Mouse (Mus musculus) heart, embryonic 13.5 days (tissue): Measurements from ENCODE around the gene Ski. TPM values are rescaled to one million over a fixed set of nuclear protein-coding genes. Genes with fewer than 3 reads are reported as not detected.

Source experiments
- ATAC-seq: fragments of 200-750 bp; cut with Nextera tagmentation; 2 replicates; pipeline ENCODE4 v1.8.0; 2017; ENCODE audit warnings: moderate TSS enrichment; ENCODE audit not compliant: insufficient number of reproducible peaks, low FRiP score, low TSS enrichment; ENCODE audit errors: extremely low read depth
- H3K27ac ChIP-seq: fragments of 300-500 bp; sonication (generic); replicated peaks from 2 replicates; pipeline ENCODE4 v1.5.1; 2015; ENCODE audit warnings: moderate library complexity, mild to moderate bottlenecking, inconsistent platforms
- H3K27me3 ChIP-seq: fragments of 300-500 bp; sonication (generic); replicated peaks from 2 replicates; pipeline ENCODE4 v1.6.1; 2015; ENCODE audit warnings: mild to moderate bottlenecking, inconsistent platforms
- H3K36me3 ChIP-seq: fragments of 300-500 bp; sonication (generic); 2 replicates; pipeline ENCODE4 v1.6.1; 2015; ENCODE audit warnings: mild to moderate bottlenecking, inconsistent platforms
- H3K4me1 ChIP-seq: fragments of 300-500 bp; sonication (generic); 2 replicates; pipeline ENCODE4 v1.6.1; 2015; ENCODE audit warnings: inconsistent platforms
- H3K4me2 ChIP-seq: fragments of 300-500 bp; sonication (generic); 2 replicates; pipeline ENCODE4 v1.6.1; 2015; ENCODE audit warnings: inconsistent platforms, mild to moderate bottlenecking, moderate library complexity
- H3K4me3 ChIP-seq: fragments of 300-500 bp; sonication (generic); 2 replicates; pipeline ENCODE4 v1.5.1; 2015; ENCODE audit warnings: moderate library complexity, mild to moderate bottlenecking, inconsistent platforms
- H3K9ac ChIP-seq: fragments of 300-500 bp; sonication (generic); 2 replicates; pipeline ENCODE4 v1.6.1; 2015; ENCODE audit warnings: inconsistent platforms, mild to moderate bottlenecking, moderate library complexity
- H3K9me3 ChIP-seq: fragments of 300-500 bp; sonication (generic); 2 replicates; pipeline ENCODE4 v1.6.1; 2016; ENCODE audit warnings: inconsistent platforms
- WGBS: fragments of 180-500 bp; shearing (Covaris S2); methylation state at CpG from one replicate; pipeline ENCODE4 v1.1.7; 2015; ENCODE audit warnings: mixed read lengths; 5-methylcytosine and 5-hydroxymethylcytosine counted together
- polyA plus RNA-seq: library from polyadenylated mRNA; unstranded; fragments of >200 nt; fragmentation: Nextera tagmentation; extraction: Ambion mirVana; gene quantifications from 2 replicates; pipeline ENCODE4 v1.2.1, GENCODE M21; 2015

The Ski gene
- polyA plus RNA-seq, 1 experiment from 2014 or later, result 10.2 TPM

DNA sequence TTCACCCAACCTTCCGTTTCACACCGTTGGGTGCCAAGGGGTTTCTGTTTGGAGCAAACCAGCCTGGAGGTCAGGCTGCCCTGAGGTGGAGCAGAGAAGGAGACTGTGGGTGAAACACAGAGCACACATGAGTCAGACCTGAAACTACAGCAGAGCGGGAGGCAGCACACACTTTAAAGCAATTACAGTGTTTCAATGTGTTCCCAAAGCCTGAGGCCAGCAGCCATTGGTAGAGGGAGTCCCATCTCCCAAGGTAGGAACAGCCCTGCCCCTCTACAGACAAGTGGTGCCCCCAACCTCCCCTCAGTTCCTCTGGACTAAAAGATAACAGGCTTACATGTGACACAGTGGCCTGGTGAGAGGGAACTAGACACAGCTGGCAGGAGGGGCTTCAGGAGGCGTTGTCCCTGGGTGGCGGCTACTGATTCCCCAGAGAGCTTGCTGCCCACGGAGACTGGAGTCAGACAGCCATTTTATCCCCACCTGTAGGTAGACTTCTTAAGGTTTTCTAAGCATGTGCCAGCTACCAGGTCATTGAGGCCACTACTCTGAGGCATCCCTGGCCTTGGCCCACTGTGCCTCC lies 104.9 kb downstream of the Ski start:
- no peak for ATAC-seq
- H3K36me3 ChIP-seq, result peaks cover 3% of the 10 kb centered on the region; the same call in 1 of the 2 replicates
- no peaks in the 10 kb centered on the region for H3K27me3 ChIP-seq
- no peak overlapping the region for H3K9ac ChIP-seq
- peaks cover 15% of the 10 kb centered on the region; the same call in 1 of the 2 replicates for H3K9me3 ChIP-seq
- peaks cover 42% of the 10 kb centered on the region for H3K4me1 ChIP-seq
- 78% methylated on average over 6 of the region's 6 CpGs for WGBS
- no peak overlapping the region for H3K4me2 ChIP-seq
- no peak overlapping the region for H3K27ac ChIP-seq
- no peak overlapping the region for H3K4me3 ChIP-seq

DNA sequence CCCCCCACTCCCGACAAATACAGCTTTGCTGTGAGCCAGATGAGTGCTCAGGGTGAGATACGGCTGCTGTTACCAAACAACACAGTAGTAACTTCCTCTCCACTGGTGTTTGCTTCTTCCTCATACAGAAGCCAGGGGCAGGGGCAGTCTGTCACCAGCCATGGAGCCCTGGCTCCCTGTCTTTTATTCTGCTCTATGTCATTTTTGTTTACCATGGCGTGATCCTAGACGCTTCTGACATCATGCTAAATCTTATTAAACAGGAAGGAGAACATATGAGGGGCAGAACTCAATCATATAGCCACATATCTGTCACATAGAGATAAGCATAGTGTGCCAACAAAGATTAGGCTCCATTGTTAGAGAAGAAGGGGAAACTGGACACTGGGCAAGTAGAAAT lies 105.8 kb downstream of the Ski start:
- no peaks in the 10 kb centered on the region for H3K27me3 ChIP-seq
- 80% methylated on average over 4 of the region's 4 CpGs for WGBS
- H3K9ac ChIP-seq, result no peak overlapping the region
- no peak overlapping the region for H3K27ac ChIP-seq
- H3K9me3 ChIP-seq, result peaks cover 15% of the 10 kb centered on the region; the same call in 1 of the 2 replicates
- no peak for ATAC-seq
- peaks cover 33% of the 10 kb centered on the region for H3K4me1 ChIP-seq
- H3K4me3 ChIP-seq, result no peak overlapping the region
- peaks cover 3% of the 10 kb centered on the region; the same call in 1 of the 2 replicates for H3K36me3 ChIP-seq
- H3K4me2 ChIP-seq, result no peak overlapping the region

DNA sequence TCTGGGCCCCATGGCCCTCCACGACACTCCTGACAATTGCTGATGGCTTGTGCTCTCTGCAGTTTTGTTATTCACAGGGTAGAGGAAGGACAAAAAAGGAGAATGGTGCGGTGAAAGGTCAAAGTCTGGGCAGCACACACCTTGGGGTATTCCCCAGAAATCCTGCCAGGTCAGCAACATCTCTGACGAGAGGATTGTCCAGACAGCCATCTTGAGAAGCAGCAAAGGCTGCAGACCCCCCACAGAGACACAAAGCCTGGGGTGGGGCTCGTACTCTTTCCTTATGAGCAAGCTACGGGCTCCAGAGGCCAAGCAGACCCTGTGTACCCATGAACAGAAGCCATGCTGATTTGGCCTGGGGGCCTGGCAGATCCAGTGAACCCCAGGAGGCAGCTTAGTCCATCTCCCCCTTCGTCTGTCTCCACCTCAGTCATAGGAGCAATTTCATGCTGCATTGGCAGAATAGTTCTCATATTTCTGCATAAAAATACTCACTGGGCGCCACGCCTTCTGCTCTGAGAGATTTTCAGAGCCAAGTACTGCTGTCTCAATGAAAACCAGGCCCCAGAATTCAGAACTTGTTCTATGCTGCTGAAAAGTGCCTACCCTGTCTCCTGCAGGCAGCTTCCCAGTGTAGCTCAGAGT lies 108.5 kb downstream of the Ski start:
- H3K9ac ChIP-seq, result peak overlapping the region; percentile 54; the same call in 1 of the 2 replicates
- 64% methylated on average over 8 of the region's 8 CpGs for WGBS

DNA sequence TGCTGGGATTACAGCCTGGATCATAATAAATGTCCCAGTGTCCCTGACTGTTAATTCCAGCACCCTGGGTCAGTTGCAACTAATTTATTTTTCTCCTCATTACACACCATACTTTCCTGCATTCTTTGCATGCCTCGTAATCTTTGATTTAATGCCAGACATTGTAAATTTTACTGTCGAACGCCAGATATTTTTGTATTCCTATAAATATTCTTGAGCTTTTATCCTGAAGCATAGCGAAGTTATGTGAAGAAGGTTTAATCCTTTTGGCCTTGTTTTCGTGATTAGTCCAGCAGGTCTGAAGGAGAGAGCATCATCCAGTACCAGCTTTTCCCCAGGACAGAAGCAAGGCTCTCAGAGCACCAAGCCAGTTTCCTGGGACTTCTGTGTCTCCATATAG lies 112.9 kb downstream of the Ski start:
- 67% methylated on average over 5 of the region's 5 CpGs for WGBS
- no peak overlapping the region for H3K4me2 ChIP-seq
- H3K27ac ChIP-seq, result no peak overlapping the region
- H3K36me3 ChIP-seq, result no peaks in the 10 kb centered on the region
- no peaks in the 10 kb centered on the region for H3K9me3 ChIP-seq
- H3K4me1 ChIP-seq, result peaks cover 13% of the 10 kb centered on the region
- no peak overlapping the region for H3K4me3 ChIP-seq
- H3K27me3 ChIP-seq, result no peaks in the 10 kb centered on the region
- no peak for ATAC-seq
- H3K9ac ChIP-seq, result 0 out of 2 replicates have a peak overlapping the region, but pooled peaks have one; percentile 33

More for the DNA sequence above, 108.5 kb downstream of the Ski start:
- Histone ChIP-seq H3K27ac (peak overlapping the region; percentile 53; the same call in 1 of the 2 replicates), H3K4me1 (peaks cover 17% of the 10 kb centered on the region), H3K27me3 (no peaks in the 10 kb centered on the region), H3K9me3 (peaks cover 15% of the 10 kb centered on the region; the same call in 1 of the 2 replicates), H3K36me3 (peaks cover 3% of the 10 kb centered on the region; the same call in 1 of the 2 replicates), H3K4me3 (no peak overlapping the region), H3K4me2 (no peak overlapping the region)
- no peak for ATAC-seq

DNA sequence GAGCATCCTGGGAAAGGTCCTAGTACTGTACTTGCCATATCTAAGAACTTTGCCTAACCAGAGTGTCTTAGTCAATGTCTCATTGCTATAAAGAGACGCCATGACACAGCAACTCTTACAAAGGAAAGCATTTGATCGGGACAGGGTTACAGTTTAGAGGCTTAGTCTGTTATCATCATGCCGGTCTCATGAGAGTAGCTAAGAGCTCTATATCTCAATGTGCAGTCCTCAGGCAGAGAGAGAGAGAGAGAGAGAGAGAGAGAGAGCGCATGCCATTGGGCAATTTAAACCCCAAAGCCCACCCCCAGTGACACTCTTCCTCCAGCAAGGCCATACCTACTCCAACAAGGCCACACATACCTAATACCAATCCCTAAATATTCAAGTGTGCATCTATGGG lies 114.5 kb downstream of the Ski start:
- no peaks in the 10 kb centered on the region for H3K27me3 ChIP-seq
- ATAC-seq, result no peak
- 70% methylated on average over 4 of the region's 4 CpGs for WGBS

More for the DNA sequence above, 114.5 kb downstream of the Ski start:
- H3K4me1 ChIP-seq, result 0 out of 2 replicates have a peak, but pooled peaks cover 3% of the 10 kb centered on the region
- no peaks in the 10 kb centered on the region for H3K36me3 ChIP-seq
- no peak overlapping the region for H3K27ac ChIP-seq
- no peak overlapping the region for H3K4me2 ChIP-seq
- no peaks in the 10 kb centered on the region for H3K9me3 ChIP-seq
- no peak overlapping the region for H3K9ac ChIP-seq
- H3K4me3 ChIP-seq, result no peak overlapping the region

Other genes starting within 250 kb of the Ski start
- 0.51 and 0.53 TPM in 2 replicates for gene Plch2, start 165.8 kb downstream of the Ski start, polyA plus RNA-seq
- 16.6 and 16.8 TPM in 2 replicates for gene Pex10, start 155.6 kb downstream of the Ski start, polyA plus RNA-seq
- 114 and 126 TPM in 2 replicates for gene Rer1, start 136.2 kb downstream of the Ski start, polyA plus RNA-seq
- 2.1 and 2.3 TPM in 2 replicates for gene Morn1, start 136.0 kb downstream of the Ski start, polyA plus RNA-seq
- gene Faap20, start 27.2 kb upstream of the Ski start, polyA plus RNA-seq, result 63.2 and 71.1 TPM in 2 replicates
- gene Prkcz, start 138.8 kb upstream of the Ski start, polyA plus RNA-seq, result 7.2 TPM in 2 replicates
- 0.17 TPM in 1 of 2 replicates, not detected in the other for gene Gabrd, start 175.5 kb upstream of the Ski start, polyA plus RNA-seq
- 0.89 and 1.3 TPM in 2 replicates for gene Cfap74, start 186.6 kb upstream of the Ski start, polyA plus RNA-seq
- not detected in 2 replicates for gene Tmem52, start 246.5 kb upstream of the Ski start, polyA plus RNA-seq